Mouse (Mus musculus) heart, adult 2 months (tissue): ENCODE results near the gene Smg1. TPM values are rescaled to one million over a fixed set of nuclear protein-coding genes. Genes with fewer than 3 reads are reported as not detected.

Source experiments
- DNase-seq, 2 experiments: peaks; one replicate each; pipeline ENCODE4 v3.0.0; 2021
- H3K27ac ChIP-seq: fragments of 200-600 bp; 2 replicates; pipeline ENCODE4 v1.8.1; 2022
- H3K27me3 ChIP-seq: fragments of 200-500 bp; 2 replicates; pipeline ENCODE4 v1.6.1; 2012; ENCODE audit warnings: mild to moderate bottlenecking, low read length, inconsistent platforms, mixed read lengths; ENCODE audit not compliant: control insufficient read depth, insufficient read depth
- H3K36me3 ChIP-seq: fragments of 200-500 bp; 2 replicates; pipeline ENCODE4 v1.6.1; 2012; ENCODE audit warnings: low read length, inconsistent platforms; ENCODE audit not compliant: control insufficient read depth, insufficient read depth
- H3K4me1 ChIP-seq: fragments of 200-500 bp; 2 replicates; pipeline ENCODE4 v1.6.1; 2011; ENCODE audit warnings: low read length; ENCODE audit not compliant: control insufficient read depth, insufficient read depth
- H3K4me3 ChIP-seq: fragments of 200-600 bp; 2 replicates; pipeline ENCODE4 v1.8.1; 2022
- H3K79me2 ChIP-seq: fragments of 200-500 bp; replicated peaks from 2 replicates; pipeline ENCODE4 v1.6.1; 2012; ENCODE audit warnings: mild to moderate bottlenecking, inconsistent platforms, low read length, moderate library complexity, mixed read lengths; ENCODE audit not compliant: control insufficient read depth, insufficient read depth
- H3K9ac ChIP-seq: fragments of 200-500 bp; 2 replicates; pipeline ENCODE4 v1.6.1; 2012; ENCODE audit warnings: low read depth, mild to moderate bottlenecking, control low read depth, inconsistent platforms, low read length, mixed read lengths
- CTCF ChIP-seq: fragments of 200-600 bp; IDR thresholded peaks from 2 replicates; pipeline ENCODE4 v1.8.1; 2022; ENCODE audit warnings: antibody characterized with exemption, mild to moderate bottlenecking, moderate library complexity
- EP300 ChIP-seq: fragments of 200-500 bp; IDR thresholded peaks from 2 replicates; pipeline ENCODE4 v1.6.1; 2011; ENCODE audit warnings: low read depth, low read length, control low read depth; ENCODE audit not compliant: insufficient read depth
- POLR2A ChIP-seq: fragments of 200-500 bp; IDR thresholded peaks from 2 replicates; pipeline ENCODE4 v1.6.1; 2011; ENCODE audit warnings: mild to moderate bottlenecking, low read depth, low read length, control low read depth; ENCODE audit not compliant: insufficient read depth
- WGBS: fragments of 180-500 bp; shearing (Covaris S2); methylation state at CpG from one replicate; pipeline ENCODE4 v1.1.7; 2018; 5-methylcytosine and 5-hydroxymethylcytosine counted together
- intact Hi-C: fragments of 180-260 bp; cut with DNase I; formaldehyde crosslinking; loops from one replicate; pipeline ENCODE4 v1.15.1; 2025
- polyA plus RNA-seq: library from polyadenylated mRNA; depleted of rRNA; stranded (reverse); fragments of >200 nt; gene quantifications from 2 replicates; pipeline ENCODE4 v1.2.3, GENCODE M21; 2012
- total RNA-seq, 2 experiments: library from RNA; stranded (reverse); gene quantifications; 2 replicates each; pipeline ENCODE4 v1.2.3; 2021

The Smg1 gene
- total and polyA plus RNA-seq, 3 experiments = 12.6 to 32.4 (median 31.3) TPM

GRCm38 (mm10) chr7:118252979-118253378, 9.5 kb upstream of the Smg1 start:
- H3K4me3 ChIP-seq = no peak overlapping the region
- no peaks in the 10 kb centered on the region for H3K27me3 ChIP-seq
- WGBS = 77% methylated on average over 3 of the region's 3 CpGs
- H3K79me2 ChIP-seq = no peaks in the 10 kb centered on the region
- peak in 1 of 2 experiments; percentile 6 for DNase-seq
- H3K4me1 ChIP-seq = peaks cover 7% of the 10 kb centered on the region
- H3K27ac ChIP-seq = peak overlapping the region; percentile 83
- H3K9ac ChIP-seq = no peak overlapping the region
- H3K36me3 ChIP-seq = peaks cover 5% of the 10 kb centered on the region; the same call in 1 of the 2 replicates
- intact Hi-C loops = no loop called here
- TF ChIP-seq CTCF = no peak
- no peak for TF ChIP-seq EP300
- no peak for TF ChIP-seq POLR2A

DNA sequence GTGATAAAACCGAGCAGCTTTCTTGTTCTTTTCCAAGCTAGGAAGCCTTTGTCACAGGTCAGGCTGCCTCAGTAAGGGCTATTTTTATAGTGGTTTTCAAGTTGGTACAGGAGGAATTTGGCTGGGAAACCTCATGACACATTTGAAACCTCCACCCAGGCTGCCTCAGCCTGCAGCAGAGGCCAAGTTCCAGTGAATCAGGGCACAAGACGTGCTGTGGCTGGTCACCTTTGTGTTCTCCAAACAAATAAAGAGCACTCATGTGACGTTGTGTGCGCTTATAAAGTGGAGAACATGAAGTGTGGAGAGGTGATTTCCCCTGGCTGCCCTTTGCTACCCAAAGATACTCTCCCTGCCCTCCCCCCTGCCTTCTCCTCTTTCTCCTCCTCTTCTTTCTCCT, 8.9 kb upstream of the Smg1 start:
- Histone ChIP-seq H3K4me3 (no peak overlapping the region), H3K27me3 (no peaks in the 10 kb centered on the region), H3K36me3 (peaks cover 5% of the 10 kb centered on the region; the same call in 1 of the 2 replicates), H3K79me2 (no peaks in the 10 kb centered on the region), H3K9ac (no peak overlapping the region), H3K27ac (peak overlapping the region; percentile 83), H3K4me1 (peaks cover 7% of the 10 kb centered on the region)
- DNase-seq = peak; percentile 57 to 85
- intact Hi-C loops = no loop called here
- WGBS = 15% methylated on average over 4 of the region's 4 CpGs
- TF ChIP-seq CTCF (no peak), EP300 (peak; percentile 99), POLR2A (peak; percentile 45; the same call in 1 of the 2 replicates)

GRCm38 (mm10) chr7:118251392-118252170, 8.1 kb upstream of the Smg1 start:
- WGBS = 90% methylated on average over 2 of the region's 2 CpGs
- DNase-seq = peak in 1 of 2 experiments; percentile 19

GRCm38 (mm10) chr7:118250482-118251160, 7.2 kb upstream of the Smg1 start:
- Histone ChIP-seq H3K27me3 (no peaks in the 10 kb centered on the region), H3K27ac (peak overlapping the region; percentile 90)

More at GRCm38 (mm10) chr7:118251392-118252170, 8.1 kb upstream of the Smg1 start:
- no peaks in the 10 kb centered on the region for H3K79me2 ChIP-seq
- intact Hi-C loops = no loop called here
- H3K4me1 ChIP-seq = peaks cover 7% of the 10 kb centered on the region
- H3K27me3 ChIP-seq = no peaks in the 10 kb centered on the region
- H3K27ac ChIP-seq = peak overlapping the region; percentile 90
- H3K9ac ChIP-seq = no peak overlapping the region
- no peak for TF ChIP-seq POLR2A
- no peak for TF ChIP-seq CTCF
- TF ChIP-seq EP300 = no peak
- H3K4me3 ChIP-seq = no peak overlapping the region
- peaks cover 5% of the 10 kb centered on the region; the same call in 1 of the 2 replicates for H3K36me3 ChIP-seq

GRCm38 (mm10) chr7:118249563-118249962, 6.1 kb upstream of the Smg1 start:
- no peaks in the 10 kb centered on the region for H3K79me2 ChIP-seq
- H3K9ac ChIP-seq = no peak overlapping the region
- no peak overlapping the region for H3K4me3 ChIP-seq
- peaks cover 7% of the 10 kb centered on the region for H3K4me1 ChIP-seq
- H3K27ac ChIP-seq = no peak overlapping the region; the same call in 1 of the 2 replicates
- intact Hi-C loops = no loop called here
- TF ChIP-seq EP300 = no peak
- TF ChIP-seq POLR2A = no peak
- no peak for TF ChIP-seq CTCF
- 87% methylated on average over 2 of the region's 2 CpGs for WGBS
- no peaks in the 10 kb centered on the region for H3K27me3 ChIP-seq
- H3K36me3 ChIP-seq = peaks cover 5% of the 10 kb centered on the region; the same call in 1 of the 2 replicates
- DNase-seq = no peak

More at GRCm38 (mm10) chr7:118250482-118251160, 7.2 kb upstream of the Smg1 start:
- Histone ChIP-seq H3K4me1 (peaks cover 7% of the 10 kb centered on the region), H3K79me2 (no peaks in the 10 kb centered on the region), H3K4me3 (no peak overlapping the region), H3K9ac (no peak overlapping the region), H3K36me3 (peaks cover 5% of the 10 kb centered on the region; the same call in 1 of the 2 replicates)
- WGBS = 70% methylated on average over 4 of the region's 4 CpGs
- peak in 1 of 2 experiments; percentile 23 for DNase-seq
- no peak for TF ChIP-seq EP300
- no peak for TF ChIP-seq CTCF
- no peak for TF ChIP-seq POLR2A
- intact Hi-C loops = no loop called here

DNA sequence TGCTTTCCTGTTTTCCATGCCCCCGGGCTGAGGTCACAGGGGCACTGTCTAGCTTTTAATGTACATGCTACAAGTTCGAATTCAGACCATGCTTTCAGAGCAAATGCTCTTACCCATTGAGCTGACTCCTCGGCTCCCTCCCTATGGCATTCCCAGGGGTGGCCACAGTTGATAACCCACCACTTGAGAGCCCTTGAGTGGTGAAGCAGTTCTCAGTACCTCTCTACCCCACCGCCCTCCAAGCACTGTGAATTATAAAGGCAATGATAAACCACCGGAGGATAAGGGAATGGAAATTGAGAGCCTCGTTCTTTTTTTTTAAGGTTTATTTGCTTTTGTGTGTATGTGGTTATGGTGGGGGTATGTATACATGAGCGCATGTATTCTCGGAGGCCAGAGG, 4.6 kb upstream of the Smg1 start:
- no peak overlapping the region for H3K27ac ChIP-seq
- no peak overlapping the region for H3K9ac ChIP-seq
- 79% methylated on average over 8 of the region's 8 CpGs for WGBS
- DNase-seq = no peak
- no peaks in the 10 kb centered on the region for H3K27me3 ChIP-seq
- H3K4me1 ChIP-seq = peaks cover 6% of the 10 kb centered on the region
- no peak for TF ChIP-seq POLR2A
- intact Hi-C loops = no loop called here
- no peaks in the 10 kb centered on the region for H3K79me2 ChIP-seq
- peaks cover 5% of the 10 kb centered on the region; the same call in 1 of the 2 replicates for H3K36me3 ChIP-seq
- no peak overlapping the region for H3K4me3 ChIP-seq
